Mouse (Mus musculus) embryonic facial prominence, embryonic 15.5 days (tissue): ENCODE measurements around the gene Gbgt1. TPM values are rescaled to one million over a fixed set of nuclear protein-coding genes. Genes with fewer than 3 reads are reported as not detected.
"Not testable (repeated sequence)": the region's sequence is repeated elsewhere in the genome, so short reads cannot be mapped to it uniquely, and the experiment has no call there.

Source experiments
- ATAC-seq: fragments of 200-750 bp; cut with Nextera tagmentation; 2 replicates; pipeline ENCODE4 v1.8.0; 2017; ENCODE audit warnings: low read depth, moderate TSS enrichment; ENCODE audit not compliant: insufficient number of reproducible peaks, low FRiP score, low TSS enrichment
- H3K27ac ChIP-seq: fragments of 300-500 bp; sonication (generic); replicated peaks from 2 replicates; pipeline ENCODE4 v1.5.1; 2015; ENCODE audit warnings: mild to moderate bottlenecking, inconsistent platforms
- H3K27me3 ChIP-seq: fragments of 300-500 bp; sonication (generic); 2 replicates; pipeline ENCODE4 v1.6.1; 2015; ENCODE audit warnings: inconsistent platforms
- H3K36me3 ChIP-seq: fragments of 300-500 bp; sonication (generic); 2 replicates; pipeline ENCODE4 v1.6.1; 2015; ENCODE audit warnings: mild to moderate bottlenecking, inconsistent platforms
- H3K4me1 ChIP-seq: fragments of 300-500 bp; sonication (generic); 2 replicates; pipeline ENCODE4 v1.6.1; 2015; ENCODE audit warnings: inconsistent platforms
- H3K4me2 ChIP-seq: fragments of 300-500 bp; sonication (generic); replicated peaks from 2 replicates; pipeline ENCODE4 v1.6.1; 2015; ENCODE audit warnings: mild to moderate bottlenecking, inconsistent platforms
- H3K4me3 ChIP-seq: fragments of 300-500 bp; sonication (generic); replicated peaks from 2 replicates; pipeline ENCODE4 v1.5.1; 2015; ENCODE audit warnings: mild to moderate bottlenecking, inconsistent platforms
- H3K9ac ChIP-seq: fragments of 300-500 bp; sonication (generic); 2 replicates; pipeline ENCODE4 v1.6.1; 2015; ENCODE audit warnings: inconsistent platforms
- H3K9me3 ChIP-seq: fragments of 300-500 bp; sonication (generic); replicated peaks from 2 replicates; pipeline ENCODE4 v1.6.1; 2016; ENCODE audit warnings: inconsistent platforms
- WGBS: fragments of 180-500 bp; shearing (Covaris S2); methylation state at CpG from one replicate; pipeline ENCODE4 v1.1.7; 2015; 5-methylcytosine and 5-hydroxymethylcytosine counted together
- polyA plus RNA-seq: library from polyadenylated mRNA; unstranded; fragments of >200 nt; fragmentation: Nextera tagmentation; extraction: Ambion mirVana; gene quantifications from 2 replicates; pipeline ENCODE4 v1.2.1, GENCODE M21; 2015

Gbgt1 gene
- polyA plus RNA-seq, 1 experiment from 2014 or later = 1.2 TPM

GRCm38 (mm10) chr2:28470591-28470990 is 26.1 kb upstream of the Gbgt1 start:
- Histone ChIP-seq H3K9ac (no peak overlapping the region), H3K27ac (no peak overlapping the region), H3K4me2 (no peak overlapping the region), H3K36me3 (peaks cover 40% of the 10 kb centered on the region), H3K27me3 (no peaks in the 10 kb centered on the region; the same call in 1 of the 2 replicates), H3K4me3 (no peak overlapping the region), H3K4me1 (peaks cover 17% of the 10 kb centered on the region), H3K9me3 (no peaks in the 10 kb centered on the region)
- WGBS = 94% methylated on average over 2 of the region's 2 CpGs
- ATAC-seq = no peak

GRCm38 (mm10) chr2:28472011-28472410 is 24.7 kb upstream of the Gbgt1 start:
- not testable (repeated sequence) for H3K4me2 ChIP-seq, H3K9me3 ChIP-seq, H3K9ac ChIP-seq, H3K27ac ChIP-seq, ATAC-seq, H3K4me1 ChIP-seq, H3K27me3 ChIP-seq, H3K4me3 ChIP-seq
- WGBS = 93% methylated on average over 8 of the region's 8 CpGs
- H3K36me3 ChIP-seq = peaks cover 40% of the 10 kb centered on the region

GRCm38 (mm10) chr2:28477993-28478392 is 18.7 kb upstream of the Gbgt1 start:
- not testable (repeated sequence) for H3K27me3 ChIP-seq, ATAC-seq, H3K4me1 ChIP-seq, H3K36me3 ChIP-seq, H3K4me2 ChIP-seq, H3K4me3 ChIP-seq, H3K27ac ChIP-seq, H3K9me3 ChIP-seq, H3K9ac ChIP-seq
- 89% methylated on average over 5 of the region's 5 CpGs for WGBS

DNA sequence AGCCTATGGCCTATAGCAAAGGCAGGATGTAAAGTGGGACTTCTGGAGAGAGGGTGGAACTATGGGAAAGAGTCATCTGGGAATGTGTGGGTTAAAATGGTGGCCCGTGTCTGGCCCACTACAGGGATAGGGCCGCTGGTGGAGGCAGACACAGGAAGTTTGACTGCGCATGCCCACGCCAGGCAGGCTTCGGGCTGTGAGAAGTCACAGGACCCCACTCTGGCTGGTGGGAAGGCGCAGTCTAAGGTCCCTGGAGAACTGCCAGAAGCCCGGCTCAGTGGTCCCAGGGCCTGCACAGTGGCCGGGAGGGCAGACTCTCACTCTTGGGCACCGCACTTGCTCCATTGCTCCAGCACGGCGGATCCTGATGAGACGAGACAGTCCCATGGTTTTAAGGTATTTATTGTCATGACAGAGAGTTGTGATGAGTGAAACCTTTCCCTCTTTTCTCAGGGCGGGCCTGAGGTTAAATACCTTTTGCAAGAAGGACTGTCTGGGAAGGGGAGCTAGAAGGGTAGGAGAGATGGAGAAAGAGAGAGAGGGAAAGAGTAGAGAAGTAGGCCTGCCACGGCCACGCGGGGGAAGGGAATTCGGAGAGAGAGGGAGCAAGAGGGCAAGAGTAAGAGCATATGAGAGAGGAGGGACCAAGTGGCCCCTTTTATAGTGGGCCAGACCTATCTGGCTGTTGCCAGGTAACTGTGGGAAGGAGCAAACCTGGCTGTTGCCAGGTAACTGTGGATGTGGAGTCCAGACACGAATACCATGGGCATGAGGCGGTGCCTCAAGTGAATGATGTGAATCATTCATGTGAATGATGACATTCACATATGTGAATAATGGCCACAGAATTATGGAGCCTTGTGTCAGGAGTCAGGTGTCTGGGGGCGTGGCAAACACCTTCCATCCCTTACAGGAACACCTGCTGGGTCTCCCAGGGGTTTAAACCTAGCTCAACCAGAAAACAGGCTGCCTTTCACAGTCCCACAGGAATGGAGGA is 17.2 kb upstream of the Gbgt1 start:
- H3K9ac ChIP-seq = no peak overlapping the region
- peak; percentile 57 for ATAC-seq
- no peaks in the 10 kb centered on the region for H3K27me3 ChIP-seq
- H3K36me3 ChIP-seq = no peaks in the 10 kb centered on the region
- no peak overlapping the region for H3K4me2 ChIP-seq
- no peaks in the 10 kb centered on the region for H3K9me3 ChIP-seq
- H3K27ac ChIP-seq = no peak overlapping the region
- 69% methylated on average over 20 of the region's 20 CpGs for WGBS
- H3K4me1 ChIP-seq = no peaks in the 10 kb centered on the region
- no peak overlapping the region for H3K4me3 ChIP-seq

GRCm38 (mm10) chr2:28483861-28484260 is 12.8 kb upstream of the Gbgt1 start:
- no peak overlapping the region for H3K9ac ChIP-seq
- H3K4me1 ChIP-seq = no peaks in the 10 kb centered on the region
- H3K27me3 ChIP-seq = no peaks in the 10 kb centered on the region
- no peak overlapping the region for H3K4me3 ChIP-seq
- H3K4me2 ChIP-seq = no peak overlapping the region
- no peak overlapping the region for H3K27ac ChIP-seq
- 78% methylated on average over 2 of the region's 2 CpGs for WGBS
- no peak for ATAC-seq
- H3K36me3 ChIP-seq = no peaks in the 10 kb centered on the region
- H3K9me3 ChIP-seq = no peaks in the 10 kb centered on the region

GRCm38 (mm10) chr2:28494521-28494920 is 2.2 kb upstream of the Gbgt1 start:
- Histone ChIP-seq H3K9me3 (no peaks in the 10 kb centered on the region), H3K27ac (no peak overlapping the region), H3K36me3 (no peaks in the 10 kb centered on the region), H3K4me2 (no peak overlapping the region), H3K4me3 (no peak overlapping the region), H3K4me1 (no peaks in the 10 kb centered on the region; the same call in 1 of the 2 replicates), H3K27me3 (no peaks in the 10 kb centered on the region), H3K9ac (no peak overlapping the region)
- no peak for ATAC-seq
- WGBS = 85% methylated on average over 2 of the region's 2 CpGs

DNA sequence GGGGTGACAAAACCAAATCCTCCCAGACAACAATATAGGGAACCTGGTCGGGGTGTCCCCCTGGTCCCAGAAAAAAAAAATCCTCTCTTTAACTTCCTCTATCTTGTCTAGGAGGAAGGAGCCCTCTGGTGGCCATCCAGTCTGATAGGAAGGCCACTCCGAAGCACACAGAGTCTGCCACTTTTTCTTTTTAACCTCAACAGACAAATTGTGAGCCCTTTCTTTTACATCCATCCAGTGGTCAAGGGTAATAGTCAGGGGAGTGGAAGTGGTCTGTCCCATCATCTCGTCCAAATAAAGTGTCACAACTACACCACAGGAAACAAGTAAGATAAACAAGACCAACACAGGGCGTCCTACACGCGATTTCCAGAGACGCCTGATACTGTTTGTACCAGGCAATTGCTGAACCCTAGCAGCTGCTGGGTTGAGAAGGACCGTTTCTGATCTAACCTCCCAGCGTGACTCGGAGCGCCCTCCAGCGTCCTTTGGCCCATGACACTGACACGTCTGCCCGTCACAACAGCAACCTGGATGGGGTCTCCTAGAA is 1.4 kb upstream of the Gbgt1 start:
- Histone ChIP-seq H3K27me3 (no peaks in the 10 kb centered on the region), H3K36me3 (no peaks in the 10 kb centered on the region), H3K27ac (no peak overlapping the region), H3K4me3 (no peak overlapping the region), H3K4me2 (no peak overlapping the region), H3K4me1 (no peaks in the 10 kb centered on the region; the same call in 1 of the 2 replicates), H3K9ac (no peak overlapping the region), H3K9me3 (no peaks in the 10 kb centered on the region)
- no peak for ATAC-seq
- WGBS = 82% methylated on average over 14 of the region's 14 CpGs

- Histone ChIP-seq H3K4me3 (no peak overlapping the region), H3K27me3 (no peaks in the 10 kb centered on the region), H3K27ac (no peak overlapping the region), H3K36me3 (no peaks in the 10 kb centered on the region), H3K9me3 (no peaks in the 10 kb centered on the region), H3K9ac (no peak overlapping the region), H3K4me2 (no peak overlapping the region), H3K4me1 (no peaks in the 10 kb centered on the region; the same call in 1 of the 2 replicates)
- 76% methylated on average over 16 of the region's 16 CpGs for WGBS
- no peak for ATAC-seq
These were observed 693 bp upstream of the Gbgt1 start for GRCm38 (mm10) chr2:28495801-28496595.

- no peak overlapping the region for H3K9ac ChIP-seq
- no peaks in the 10 kb centered on the region for H3K36me3 ChIP-seq
- WGBS = 80% methylated on average over 5 of the region's 5 CpGs
- no peaks in the 10 kb centered on the region; the same call in 1 of the 2 replicates for H3K4me1 ChIP-seq
- no peak overlapping the region for H3K4me3 ChIP-seq
- no peaks in the 10 kb centered on the region for H3K27me3 ChIP-seq
- H3K27ac ChIP-seq = no peak overlapping the region
- H3K4me2 ChIP-seq = no peak overlapping the region
- H3K9me3 ChIP-seq = no peaks in the 10 kb centered on the region
- ATAC-seq = no peak
These were observed 870 bp downstream of the Gbgt1 start for GRCm38 (mm10) chr2:28497561-28497960.

- Histone ChIP-seq H3K4me3 (no peak overlapping the region), H3K4me1 (no peaks in the 10 kb centered on the region; the same call in 1 of the 2 replicates), H3K4me2 (no peak overlapping the region), H3K9me3 (no peaks in the 10 kb centered on the region), H3K27ac (no peak overlapping the region), H3K36me3 (no peaks in the 10 kb centered on the region), H3K27me3 (no peaks in the 10 kb centered on the region), H3K9ac (no peak overlapping the region)
- 73% methylated on average over 4 of the region's 4 CpGs for WGBS
- no peak for ATAC-seq
These were observed 1.7 kb downstream of the Gbgt1 start for GRCm38 (mm10) chr2:28498431-28498830.

DNA sequence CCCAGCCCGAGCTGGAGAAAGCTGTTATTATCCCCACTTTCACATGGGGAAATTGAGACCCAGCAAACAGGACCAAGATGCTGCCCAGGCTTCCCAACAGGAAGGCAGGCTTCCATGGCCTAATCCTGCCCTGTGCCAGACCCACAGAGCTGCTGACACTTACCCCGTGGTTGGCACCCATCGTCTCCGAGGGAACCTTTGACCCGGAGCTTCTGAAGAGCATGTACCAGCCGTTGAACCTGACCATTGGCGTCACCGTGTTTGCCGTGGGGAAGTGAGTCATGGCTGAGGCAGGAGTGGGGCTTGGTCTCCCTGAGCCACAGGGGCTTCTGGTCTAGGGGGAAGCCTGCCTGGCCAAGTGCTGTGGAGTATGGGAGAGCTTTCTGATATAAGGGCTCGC is 6.3 kb downstream of the Gbgt1 start:
- no peak for ATAC-seq
- H3K27me3 ChIP-seq = no peaks in the 10 kb centered on the region
- no peaks in the 10 kb centered on the region for H3K4me1 ChIP-seq
- no peak overlapping the region for H3K9ac ChIP-seq
- H3K4me2 ChIP-seq = no peak overlapping the region
- H3K9me3 ChIP-seq = no peaks in the 10 kb centered on the region
- no peaks in the 10 kb centered on the region for H3K36me3 ChIP-seq
- H3K27ac ChIP-seq = no peak overlapping the region
- no peak overlapping the region for H3K4me3 ChIP-seq
- 87% methylated on average over 10 of the region's 10 CpGs for WGBS
